Mouse (Mus musculus) spleen, adult 2 months (tissue): ENCODE results near the gene Parp1.

Source experiments
- CTCF ChIP-seq: fragments of 200-500 bp; IDR thresholded peaks from 2 replicates; pipeline ENCODE4 v1.5.1; 2011; ENCODE audit warnings: mild to moderate bottlenecking, inconsistent platforms; ENCODE audit not compliant: insufficient read depth, insufficient read length, insufficient replicate concordance; ENCODE audit errors: extremely low read depth
- POLR2A ChIP-seq: fragments of 200-500 bp; IDR thresholded peaks from 2 replicates; pipeline ENCODE4 v1.6.1; 2011; ENCODE audit warnings: low read depth, low read length, inconsistent platforms

DNA sequence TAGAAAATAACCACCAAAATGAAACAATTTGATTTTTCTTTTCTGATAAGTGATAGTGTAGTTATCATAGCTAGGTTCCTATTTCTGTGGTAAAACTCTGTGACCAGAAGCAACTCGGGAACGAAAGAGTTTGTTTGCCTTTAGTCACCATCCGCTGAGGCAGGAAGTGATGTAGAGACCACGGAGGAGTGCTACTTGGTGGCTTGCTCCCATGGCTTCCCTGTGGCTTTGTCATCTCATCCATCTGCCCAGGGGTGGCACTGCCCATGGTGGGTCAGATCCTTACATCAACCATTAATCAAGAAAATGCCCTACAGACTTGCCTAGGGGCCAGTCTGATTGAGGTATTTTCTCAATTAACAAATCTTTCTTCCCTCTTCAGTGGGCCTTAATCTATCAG is 53.7 kb downstream of the Parp1 start:
- TF ChIP-seq POLR2A (no peak), CTCF (no peak)
